Mouse (Mus musculus) adrenal gland, adult 2 months (tissue): Measurements from ENCODE around the gene Trmt61a. TPM values are rescaled to one million over a fixed set of nuclear protein-coding genes. Genes with fewer than 3 reads are reported as not detected.

Source experiments
- DNase-seq: peaks from one replicate; pipeline ENCODE4 v3.0.0; 2021
- polyA plus RNA-seq: library from polyadenylated mRNA; depleted of rRNA; stranded (reverse); fragments of >200 nt; gene quantifications from 2 replicates; pipeline ENCODE4 v1.2.3, GENCODE M21; 2012; rRNA removed
- total RNA-seq, 2 experiments: library from RNA; stranded (reverse); gene quantifications; 2 replicates each; pipeline ENCODE4 v1.2.3; 2021

The Trmt61a gene
- total and polyA plus RNA-seq, 3 experiments: 13.7 to 79.6 (median 15.8) TPM

GRCm38 (mm10) chr12:111732921-111733320 lies 55.0 kb downstream of the Trmt61a start:
- no peak for DNase-seq

Other genes with a start within 250 kb of the Trmt61a start
- 10 to 100 TPM; 12.2 to 19.5 TPM for gene Tnfaip2, start 235.6 kb upstream of the Trmt61a start, total RNA-seq
- 15.8 and 22.7 TPM in 2 replicates for gene Tnfaip2, start 235.6 kb upstream of the Trmt61a start, polyA plus RNA-seq
- under 1 TPM in 1 of 2 experiments, not detected in 1; 0.23 TPM for gene Gm266, start 192.3 kb upstream of the Trmt61a start, total RNA-seq
- gene Gm266, start 192.3 kb upstream of the Trmt61a start, polyA plus RNA-seq: 0.10 and 1.2 TPM in 2 replicates
- gene Eif5, start 140.1 kb upstream of the Trmt61a start, total RNA-seq: 100 to 1,000 TPM; 327 to 470 TPM
- gene Eif5, start 140.1 kb upstream of the Trmt61a start, polyA plus RNA-seq: 210 and 254 TPM in 2 replicates
- gene Mark3, start 103.6 kb upstream of the Trmt61a start, total RNA-seq: 10 to 100 TPM; 83.2 to 95.9 TPM
- gene Mark3, start 103.6 kb upstream of the Trmt61a start, polyA plus RNA-seq: 33.5 and 35.8 TPM in 2 replicates
- gene Ckb, start 5.8 kb upstream of the Trmt61a start, total RNA-seq: 10 to 100 TPM; 30.9 to 96.5 TPM
- gene Ckb, start 5.8 kb upstream of the Trmt61a start, polyA plus RNA-seq: 192 and 265 TPM in 2 replicates
- gene Bag5, start 35.2 kb downstream of the Trmt61a start, total RNA-seq: 10 to 100 TPM; 32.5 to 37.7 TPM
- gene Bag5, start 35.2 kb downstream of the Trmt61a start, polyA plus RNA-seq: 8.0 and 12.0 TPM in 2 replicates
- gene Apopt1, start 35.2 kb downstream of the Trmt61a start, total RNA-seq: 10 to 100 TPM; 67.7 to 70.0 TPM
- 191 and 279 TPM in 2 replicates for gene Apopt1, start 35.2 kb downstream of the Trmt61a start, polyA plus RNA-seq
- gene Klc1, start 80.7 kb downstream of the Trmt61a start, total RNA-seq: 100 to 1,000 TPM in 1 of 2 experiments, 10 to 100 TPM in 1; 87.7 to 107 TPM
- gene Klc1, start 80.7 kb downstream of the Trmt61a start, polyA plus RNA-seq: 61.6 and 71.6 TPM in 2 replicates
- 10 to 100 TPM in 1 of 2 experiments, 1 to 10 TPM in 1; 8.8 to 17.8 TPM for gene Xrcc3, start 135.8 kb downstream of the Trmt61a start, total RNA-seq
- 19.7 and 22.5 TPM in 2 replicates for gene Xrcc3, start 135.8 kb downstream of the Trmt61a start, polyA plus RNA-seq
- 100 to 1,000 TPM in 1 of 2 experiments, 10 to 100 TPM in 1; 63.4 to 125 TPM for gene Zfyve21, start 136.1 kb downstream of the Trmt61a start, total RNA-seq
- gene Zfyve21, start 136.1 kb downstream of the Trmt61a start, polyA plus RNA-seq: 124 and 125 TPM in 2 replicates
- gene Ppp1r13b, start 230.0 kb downstream of the Trmt61a start, total RNA-seq: 10 to 100 TPM; 13.8 to 15.9 TPM
- 5.9 and 6.6 TPM in 2 replicates for gene Ppp1r13b, start 230.0 kb downstream of the Trmt61a start, polyA plus RNA-seq